ENCODE assay signal across 8 mouse cellular contexts in the genomic region with DNA sequence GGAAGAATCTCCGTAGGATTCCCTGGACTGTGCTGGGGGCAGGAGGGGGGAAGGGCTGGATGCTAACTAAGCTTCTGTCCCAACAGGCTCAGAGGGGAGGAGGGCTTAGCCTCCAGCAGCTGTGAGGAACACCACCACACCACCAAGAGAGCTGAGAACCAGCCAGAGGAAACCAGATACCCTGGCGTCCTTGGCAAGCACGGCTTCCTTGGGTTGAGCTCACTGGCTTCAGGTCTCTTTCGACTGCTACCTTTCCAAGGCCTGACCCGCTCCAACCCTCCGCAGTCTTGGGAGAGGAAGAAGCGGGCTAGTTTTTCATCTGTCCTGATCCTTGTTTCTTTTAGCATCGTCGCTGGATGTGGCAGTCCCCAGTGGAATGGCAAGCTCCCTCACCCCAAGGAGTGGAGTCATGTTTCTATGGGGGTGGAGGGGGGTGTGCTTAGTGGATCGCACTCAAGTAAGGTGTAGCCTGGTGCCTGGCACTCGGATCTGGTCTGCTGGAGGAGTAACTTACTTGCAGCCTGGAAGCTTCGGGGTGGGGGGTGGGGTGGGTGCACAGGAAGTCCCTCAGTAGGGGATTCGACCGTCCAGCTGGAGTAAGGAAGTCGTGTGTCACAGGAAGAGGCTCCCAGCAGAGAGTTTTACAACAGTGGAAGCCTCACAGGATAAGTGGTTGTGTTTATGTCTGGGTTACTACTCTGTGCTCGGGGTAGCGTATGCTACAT. TPM values are rescaled to one million over a fixed set of nuclear protein-coding genes. Genes with fewer than 3 reads are reported as not detected.
DNase-seq lines count a peak whose midpoint lies in the region; ATAC-seq and TF ChIP-seq lines count a peak whose summit lies in the region.

No protein-coding gene starts in this region.

- H3K4me2 ChIP-seq in intestine, postnatal 0 days (replicated peaks; ENCODE audit: low read depth): peak overlapping the region; percentile 51
- H3K4me2 ChIP-seq in lung, embryonic 14.5 days: peak overlapping the region; percentile 93

- DNase-seq in 416B (ENCODE audit: low read depth) (peak; percentile 92), adipocyte (ENCODE audit: low spot score) (peak; percentile 28)
- DNase-seq in heart, adult 18-20 months: peak; percentile 63 to 71
- peak; percentile 80 for DNase-seq in lung, embryonic 14.5 days
- peak; percentile 89 for DNase-seq in skeletal muscle tissue, adult 2 months (ENCODE audit: low read depth, low spot score)
- DNase-seq in layer of hippocampus, postnatal 36 days: no peak
- no peak for DNase-seq in adrenal gland, postnatal 4 days (ENCODE audit: low spot score in 2 of 2)

- H3K9ac ChIP-seq in intestine, postnatal 0 days (ENCODE audit: low read depth, low read length): no peak overlapping the region
- peak overlapping the region; percentile 46 for H3K9ac ChIP-seq in lung, embryonic 14.5 days

- TF ChIP-seq CTCF in intestine, postnatal 0 days (IDR thresholded peaks at IDR 0.05; ENCODE audit: low read depth): no peak
- TF ChIP-seq CTCF in lung, embryonic 14.5 days (IDR thresholded peaks at IDR 0.05; ENCODE audit: low read depth): no peak

- H3K4me1 ChIP-seq in intestine, postnatal 0 days (replicated peaks; ENCODE audit: control insufficient read depth, insufficient read depth, low read length): 0 out of 2 replicates have a peak, but pooled peaks cover 16% of the 10 kb centered on the region
- peaks cover 29% of the 10 kb centered on the region for H3K4me1 ChIP-seq in lung, embryonic 14.5 days (ENCODE audit: insufficient read depth)

- no peaks in the 10 kb centered on the region for H3K27me3 ChIP-seq in intestine, postnatal 0 days (replicated peaks; ENCODE audit: control insufficient read depth, insufficient read depth, low read length)
- H3K27me3 ChIP-seq in lung, embryonic 14.5 days (ENCODE audit: insufficient read depth, low read length): no peaks in the 10 kb centered on the region

- H3K27ac ChIP-seq in intestine, postnatal 0 days (ENCODE audit: low read depth, low read length): peak overlapping the region; percentile 82
- H3K27ac ChIP-seq in lung, embryonic 14.5 days (ENCODE audit: low read depth): peak overlapping the region; percentile 99

- H3K9me3 ChIP-seq in intestine, postnatal 0 days (ENCODE audit: control insufficient read depth): no peaks in the 10 kb centered on the region
- H3K9me3 ChIP-seq in lung, embryonic 14.5 days (ENCODE audit: low read depth, low read length): no peaks in the 10 kb centered on the region

- no peaks in the 10 kb centered on the region for H3K36me3 ChIP-seq in intestine, postnatal 0 days (ENCODE audit: control insufficient read depth, insufficient read depth)
- H3K36me3 ChIP-seq in lung, embryonic 14.5 days (ENCODE audit: insufficient read depth): no peaks in the 10 kb centered on the region

- no peak for ATAC-seq in intestine, postnatal 0 days
- ATAC-seq in lung, embryonic 14.5 days (ENCODE audit: insufficient read depth): peak; percentile 28; the same call in 1 of the 2 replicates

- 38% methylated on average over 17 of the region's 17 CpGs for WGBS in intestine, postnatal 0 days
- WGBS in lung, embryonic 14.5 days: 4% methylated on average over 17 of the region's 17 CpGs

- no peak overlapping the region for H3K4me3 ChIP-seq in intestine, postnatal 0 days (ENCODE audit: low read depth, low read length)
- peak overlapping the region; percentile 22 for H3K4me3 ChIP-seq in lung, embryonic 14.5 days (ENCODE audit: low read depth, low read length)

RNA-seq across cellular contexts. Expression of a gene that starts 2.6 kb away (rescaled TPM):
- total RNA-seq in heart, adult 18-20 months (2021): 10 to 100 TPM; 27.5 to 37.9 TPM
- polyA plus RNA-seq in intestine, postnatal 0 days (2015; fragmentation: Nextera tagmentation; extraction: Ambion mirVana): 42.8 and 45.2 TPM in 2 replicates
- polyA plus RNA-seq in lung, embryonic 14.5 days (2014; fragmentation: Nextera tagmentation; extraction: Ambion mirVana): 69.5 and 80.2 TPM in 2 replicates
- total RNA-seq in layer of hippocampus, postnatal 36 days (2021): 100 to 1,000 TPM; 144 to 163 TPM
- 100 to 1,000 TPM in 1 of 2 experiments, 10 to 100 TPM in 1; 95.2 to 103 TPM for total RNA-seq in adrenal gland, postnatal 4 days (2021)

Comparison
In these comparisons a context has a peak if more than half of its experiments do, and no peak if none do; other contexts are left out.
1. DNase-seq: peak in 416B (single experiment), adipocyte (single experiment), heart, adult 18-20 months (2 of 2), lung, embryonic 14.5 days (single experiment) and skeletal muscle tissue, adult 2 months (single experiment); none in layer of hippocampus, postnatal 36 days (0 of 2) and adrenal gland, postnatal 4 days (0 of 2).